Mouse (Mus musculus) ovary, postnatal 10 days (tissue): ENCODE results near the gene Tssk3.

Experiments used
- DNase-seq: peaks from one replicate; pipeline ENCODE4 v3.0.0; 2022; ENCODE audit warnings: low spot score

The Tssk3 gene

GRCm38 (mm10) chr4:129448713-129449112, 42.1 kb downstream of the Tssk3 start:
- no peak for DNase-seq

GRCm38 (mm10) chr4:129447778-129448563, 42.9 kb downstream of the Tssk3 start:
- no peak for DNase-seq

- no peak for DNase-seq
Observed at GRCm38 (mm10) chr4:129447360-129447759, 43.5 kb downstream of the Tssk3 start.

GRCm38 (mm10) chr4:129441145-129441544, 49.7 kb downstream of the Tssk3 start:
- no peak for DNase-seq

GRCm38 (mm10) chr4:129440340-129441063, 50.3 kb downstream of the Tssk3 start, which contains the start of gene Zbtb8b:
Gene Zbtb8b (minus strand): TSS chr4:129440853.
- peak; percentile 27 for DNase-seq
